Comparison of ENCODE assay signal across 13 mouse cellular contexts in genomic region chr3:126844809-126845208, GRCm38 (mm10).
"Had no signal": no experiment of that assay in that cellular context is flagged by ENCODE, and none has a peak within 500 bp of the region (broad histone marks: within the 10 kb centered on the region; RNA-seq: fewer than 3 reads in every experiment).

No protein-coding gene starts in this region.

- DNase-seq: gastrocnemius, adult 2 months; gastrocnemius, postnatal 10 days; gastrocnemius, postnatal 25 days; heart, adult 18-20 months; heart, postnatal 10 days; heart, postnatal 4 days; kidney, adult 18-20 months; kidney, adult 8-10 months; kidney, postnatal 10 days; kidney, postnatal 25 days; kidney, postnatal 4 days; left cerebral cortex, postnatal 4 days; liver had no signal
